Mouse (Mus musculus) stomach, postnatal 0 days (tissue): ENCODE data around the gene Setx.

Source experiments
- CTCF ChIP-seq: IDR thresholded peaks from 2 replicates; pipeline ENCODE4 v1.5.1; 2016; ENCODE audit warnings: antibody characterized with exemption, low read depth, mild to moderate bottlenecking, moderate library complexity
- EP300 ChIP-seq: optimal IDR thresholded peaks from 2 replicates; pipeline ENCODE3; 2016; ENCODE audit warnings: antibody characterized with exemption

DNA sequence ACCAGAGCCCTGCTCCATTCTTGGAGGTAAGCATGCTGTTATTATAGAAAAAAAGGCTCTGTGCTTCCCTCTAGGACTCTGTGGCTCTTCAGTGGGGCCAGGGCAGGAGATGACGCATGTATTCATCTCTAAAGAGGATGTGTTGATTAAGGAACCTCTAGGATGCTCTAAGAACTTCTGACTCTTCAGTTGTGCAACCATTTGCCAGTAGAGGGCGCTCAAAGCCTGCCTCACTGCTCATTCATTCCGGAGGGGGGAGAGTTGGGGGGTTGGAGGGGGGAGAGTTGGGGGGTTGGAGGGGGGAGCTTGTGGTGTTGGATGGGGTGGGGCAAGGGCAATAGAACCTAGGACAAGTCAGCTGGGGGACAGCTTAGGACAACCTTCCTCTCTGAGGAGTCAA, 75.9 kb downstream of the Setx start:
- peak; percentile 78 for TF ChIP-seq CTCF
- TF ChIP-seq EP300, result no peak
